Mouse (Mus musculus) kidney, embryonic 15.5 days (tissue): ENCODE results near the gene Prss22. TPM values are rescaled to one million over a fixed set of nuclear protein-coding genes. Genes with fewer than 3 reads are reported as not detected.

ENCODE experiments used
- ATAC-seq: fragments of 200-750 bp; cut with Nextera tagmentation; replicated peaks from 2 replicates; pipeline ENCODE4 v1.8.0; 2017; ENCODE audit warnings: moderate TSS enrichment; ENCODE audit not compliant: low FRiP score
- H3K27ac ChIP-seq: fragments of 300-500 bp; sonication (generic); 2 replicates; pipeline ENCODE4 v1.5.1; 2015; ENCODE audit warnings: mild to moderate bottlenecking, inconsistent platforms
- H3K27me3 ChIP-seq: fragments of 300-500 bp; sonication (generic); 2 replicates; pipeline ENCODE4 v1.6.1; 2015; ENCODE audit warnings: inconsistent platforms
- H3K36me3 ChIP-seq: fragments of 300-500 bp; sonication (generic); 2 replicates; pipeline ENCODE4 v1.6.1; 2015; ENCODE audit warnings: inconsistent platforms
- H3K4me1 ChIP-seq: fragments of 300-500 bp; sonication (generic); 2 replicates; pipeline ENCODE4 v1.6.1; 2015; ENCODE audit warnings: inconsistent platforms
- H3K4me2 ChIP-seq: fragments of 300-500 bp; sonication (generic); 2 replicates; pipeline ENCODE4 v1.6.1; 2015; ENCODE audit warnings: moderate library complexity, mild to moderate bottlenecking, inconsistent platforms
- H3K4me3 ChIP-seq: fragments of 300-500 bp; sonication (generic); replicated peaks from 2 replicates; pipeline ENCODE4 v1.5.1; 2015; ENCODE audit warnings: mild to moderate bottlenecking, inconsistent platforms
- H3K9ac ChIP-seq: fragments of 300-500 bp; sonication (generic); 2 replicates; pipeline ENCODE4 v1.6.1; 2015; ENCODE audit warnings: mild to moderate bottlenecking, inconsistent platforms
- H3K9me3 ChIP-seq: fragments of 300-500 bp; sonication (generic); replicated peaks from 2 replicates; pipeline ENCODE4 v1.6.1; 2016; ENCODE audit warnings: inconsistent platforms
- WGBS: fragments of 180-500 bp; shearing (Covaris S2); methylation state at CpG from one replicate; pipeline ENCODE4 v1.1.7; 2015; ENCODE audit warnings: mixed read lengths; 5-methylcytosine and 5-hydroxymethylcytosine counted together
- polyA plus RNA-seq: library from polyadenylated mRNA; unstranded; fragments of >200 nt; fragmentation: Nextera tagmentation; extraction: Ambion mirVana; gene quantifications from 2 replicates; pipeline ENCODE4 v1.2.1, GENCODE M21; 2015

Gene Prss22
- polyA plus RNA-seq, 1 experiment from 2014 or later = 1.2 TPM

DNA sequence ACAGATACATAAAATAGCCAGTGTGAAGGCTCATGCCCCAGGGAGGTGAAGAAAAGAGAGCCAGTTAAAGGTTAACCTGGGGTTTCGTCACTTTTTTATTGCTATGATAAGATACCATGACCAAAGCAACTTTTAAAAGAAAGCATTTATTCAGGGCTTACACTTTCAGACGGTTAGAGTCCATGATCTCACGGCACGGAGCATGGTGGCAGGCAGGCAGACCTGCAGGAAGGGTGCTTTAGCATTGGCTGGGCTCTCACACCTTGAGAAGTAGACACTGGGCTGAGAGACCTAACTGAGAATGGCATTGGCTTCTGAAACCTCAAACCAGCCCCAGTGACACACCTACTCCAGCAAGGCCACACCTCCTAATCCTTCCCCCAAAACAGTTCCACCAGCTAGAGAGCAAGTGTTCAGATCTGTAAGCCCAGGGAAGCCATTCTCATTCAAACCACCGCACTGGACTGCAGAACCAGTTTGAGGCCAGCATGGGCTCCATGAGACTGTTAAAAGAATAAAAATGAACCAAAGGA is 16.6 kb upstream of the Prss22 start:
- H3K4me1 ChIP-seq = no peaks in the 10 kb centered on the region
- ATAC-seq = no peak
- no peak overlapping the region for H3K4me2 ChIP-seq
- no peak overlapping the region for H3K9ac ChIP-seq
- no peak overlapping the region for H3K27ac ChIP-seq
- H3K9me3 ChIP-seq = no peaks in the 10 kb centered on the region
- no peak overlapping the region for H3K4me3 ChIP-seq
- H3K36me3 ChIP-seq = no peaks in the 10 kb centered on the region
- H3K27me3 ChIP-seq = no peaks in the 10 kb centered on the region
- WGBS = 86% methylated on average over 5 of the region's 5 CpGs

DNA sequence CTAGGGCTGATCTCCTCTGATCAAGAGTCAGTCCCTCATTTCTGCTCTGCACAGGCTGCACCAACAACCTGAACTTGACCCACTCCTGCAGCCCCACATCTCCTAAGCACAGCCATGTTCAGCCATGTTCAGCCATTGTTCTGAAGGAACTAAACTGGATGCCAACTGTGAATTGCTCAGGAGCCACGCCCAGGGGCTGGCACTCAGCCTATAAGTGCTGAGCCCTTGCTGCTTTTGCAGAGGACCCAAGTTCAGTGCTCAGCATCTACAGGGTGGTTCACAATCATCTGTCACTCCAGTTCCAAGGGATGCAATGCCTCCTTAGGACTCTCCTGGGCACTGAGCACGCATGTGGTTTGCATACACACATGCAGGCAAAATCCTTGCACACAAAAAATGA is 15.0 kb upstream of the Prss22 start:
- WGBS = 91% methylated on average over 2 of the region's 2 CpGs
- no peak overlapping the region for H3K9ac ChIP-seq

DNA sequence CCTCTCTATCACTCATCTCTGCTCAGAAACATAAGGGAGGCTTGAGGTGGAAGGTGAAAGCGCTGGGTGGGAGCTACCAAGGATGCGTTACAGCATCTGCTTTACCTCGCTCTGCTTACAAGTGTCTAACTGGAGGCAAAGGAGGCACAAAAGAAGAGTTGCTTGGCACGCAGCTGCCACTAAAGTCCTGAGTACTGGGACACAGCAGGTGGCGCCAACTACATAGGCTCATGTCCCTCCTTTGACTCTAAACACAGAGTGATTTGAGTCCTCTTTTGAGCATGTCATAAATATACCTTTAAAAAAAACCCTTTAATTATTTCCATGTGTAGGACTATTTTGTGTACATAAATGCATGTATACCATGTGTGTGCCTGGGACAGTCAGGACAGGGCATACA is 11.7 kb upstream of the Prss22 start:
- no peak for ATAC-seq
- Histone ChIP-seq H3K4me2 (no peak overlapping the region), H3K27me3 (no peaks in the 10 kb centered on the region; the same call in 1 of the 2 replicates), H3K9me3 (no peaks in the 10 kb centered on the region), H3K36me3 (no peaks in the 10 kb centered on the region), H3K4me1 (no peaks in the 10 kb centered on the region), H3K27ac (no peak overlapping the region), H3K4me3 (no peak overlapping the region), H3K9ac (no peak overlapping the region)
- WGBS = 54% methylated on average over 5 of the region's 5 CpGs

More for the DNA sequence above, 15.0 kb upstream of the Prss22 start:
- no peaks in the 10 kb centered on the region; the same call in 1 of the 2 replicates for H3K27me3 ChIP-seq
- no peaks in the 10 kb centered on the region for H3K9me3 ChIP-seq
- no peak for ATAC-seq
- no peak overlapping the region for H3K4me2 ChIP-seq
- no peak overlapping the region for H3K27ac ChIP-seq
- H3K4me1 ChIP-seq = no peaks in the 10 kb centered on the region
- no peak overlapping the region for H3K4me3 ChIP-seq
- H3K36me3 ChIP-seq = no peaks in the 10 kb centered on the region

DNA sequence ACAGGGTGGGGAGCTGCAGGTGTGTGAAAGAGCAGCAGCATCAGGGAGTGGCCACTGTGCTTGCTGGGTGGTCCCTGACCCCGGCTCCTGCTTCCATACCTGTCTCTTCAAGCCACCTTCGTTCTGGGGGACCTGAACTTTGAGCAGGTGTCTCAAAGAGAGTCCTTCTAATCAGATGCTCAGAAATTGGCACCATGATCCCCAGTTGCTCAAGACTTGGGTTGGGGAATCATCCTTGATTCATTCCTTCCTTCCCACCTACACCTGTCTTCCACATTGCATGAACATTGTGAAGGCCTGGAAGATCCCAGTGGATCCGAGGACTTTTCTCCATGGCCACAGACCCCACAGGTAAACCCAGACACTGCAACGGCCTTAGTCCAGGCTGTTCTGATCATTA is 10.2 kb upstream of the Prss22 start:
- Histone ChIP-seq H3K9me3 (no peaks in the 10 kb centered on the region), H3K9ac (no peak overlapping the region), H3K36me3 (no peaks in the 10 kb centered on the region), H3K4me2 (no peak overlapping the region), H3K27me3 (no peaks in the 10 kb centered on the region; the same call in 1 of the 2 replicates), H3K27ac (no peak overlapping the region), H3K4me3 (no peak overlapping the region), H3K4me1 (no peaks in the 10 kb centered on the region)
- ATAC-seq = no peak
- 83% methylated on average over 4 of the region's 4 CpGs for WGBS

DNA sequence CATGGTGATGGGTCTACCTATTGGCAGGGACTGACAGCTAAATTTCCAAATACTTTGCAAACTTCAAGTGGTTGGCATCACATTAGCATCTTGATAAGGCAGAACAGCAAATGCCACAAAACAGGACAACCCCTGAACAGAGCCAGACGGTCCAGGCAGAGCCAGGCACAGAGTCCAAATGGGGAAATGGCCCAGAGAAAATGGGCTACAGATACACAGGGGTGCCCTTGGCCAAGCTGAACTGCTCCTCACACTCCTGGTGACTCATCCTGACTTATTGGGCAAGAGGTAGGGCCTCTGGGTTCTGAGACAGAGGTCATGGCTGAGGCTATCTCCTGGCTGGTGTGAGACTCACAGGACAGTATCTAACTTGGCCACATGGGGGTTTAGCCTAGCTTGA is 9.5 kb upstream of the Prss22 start:
- WGBS = 81% methylated on average over 1 of the region's 1 CpGs
- H3K4me3 ChIP-seq = no peak overlapping the region
- H3K4me2 ChIP-seq = no peak overlapping the region
- no peak overlapping the region for H3K9ac ChIP-seq
- H3K4me1 ChIP-seq = no peaks in the 10 kb centered on the region
- ATAC-seq = no peak
- no peak overlapping the region for H3K27ac ChIP-seq
- no peaks in the 10 kb centered on the region; the same call in 1 of the 2 replicates for H3K27me3 ChIP-seq
- H3K36me3 ChIP-seq = no peaks in the 10 kb centered on the region
- H3K9me3 ChIP-seq = no peaks in the 10 kb centered on the region

DNA sequence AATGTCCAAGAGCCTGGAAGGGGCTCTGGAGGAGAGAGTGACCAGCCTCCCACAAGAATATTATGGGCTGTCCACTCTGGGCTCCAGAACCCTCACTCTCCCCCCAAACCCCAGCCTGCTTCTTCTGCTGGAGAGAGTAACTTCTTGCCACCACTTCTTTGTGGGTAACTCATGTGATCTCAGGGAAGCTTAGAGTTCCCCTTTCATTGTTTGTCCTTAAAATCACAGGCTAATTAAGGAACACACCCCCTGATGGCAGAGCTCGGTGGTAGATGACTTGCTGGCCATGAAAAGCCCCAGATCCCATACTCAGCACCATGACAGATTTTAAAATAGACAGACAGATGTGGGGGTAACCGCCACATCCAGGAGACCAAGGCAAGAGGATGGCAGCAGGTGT is 9.0 kb upstream of the Prss22 start:
- H3K27me3 ChIP-seq = no peaks in the 10 kb centered on the region; the same call in 1 of the 2 replicates
- no peak overlapping the region for H3K9ac ChIP-seq
- no peak for ATAC-seq
- H3K4me1 ChIP-seq = no peaks in the 10 kb centered on the region
- no peak overlapping the region for H3K4me3 ChIP-seq
- H3K4me2 ChIP-seq = no peak overlapping the region
- no peaks in the 10 kb centered on the region for H3K9me3 ChIP-seq
- WGBS = 50% methylated on average over 2 of the region's 2 CpGs
- H3K27ac ChIP-seq = no peak overlapping the region
- H3K36me3 ChIP-seq = no peaks in the 10 kb centered on the region

DNA sequence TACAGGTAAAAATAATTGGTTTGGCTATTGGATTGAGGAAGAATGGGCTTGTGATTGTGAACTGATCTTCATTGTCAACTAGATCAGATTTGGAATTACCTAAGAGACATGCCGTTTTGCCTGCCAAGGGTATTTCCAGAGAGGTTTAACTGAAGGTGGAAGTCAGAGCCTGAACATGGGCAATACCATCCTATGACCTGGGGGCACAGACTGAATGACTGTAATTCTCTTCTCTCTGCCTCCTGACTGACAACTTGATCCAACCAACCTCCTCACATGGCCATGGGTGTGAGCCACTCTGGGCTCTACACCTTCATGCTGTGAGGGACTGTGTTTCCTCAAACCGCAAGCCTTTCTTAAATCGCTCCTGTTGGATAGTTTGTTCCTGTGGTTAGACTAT is 7.1 kb upstream of the Prss22 start:
- no peaks in the 10 kb centered on the region for H3K9me3 ChIP-seq
- WGBS = 94% methylated on average over 3 of the region's 3 CpGs

DNA sequence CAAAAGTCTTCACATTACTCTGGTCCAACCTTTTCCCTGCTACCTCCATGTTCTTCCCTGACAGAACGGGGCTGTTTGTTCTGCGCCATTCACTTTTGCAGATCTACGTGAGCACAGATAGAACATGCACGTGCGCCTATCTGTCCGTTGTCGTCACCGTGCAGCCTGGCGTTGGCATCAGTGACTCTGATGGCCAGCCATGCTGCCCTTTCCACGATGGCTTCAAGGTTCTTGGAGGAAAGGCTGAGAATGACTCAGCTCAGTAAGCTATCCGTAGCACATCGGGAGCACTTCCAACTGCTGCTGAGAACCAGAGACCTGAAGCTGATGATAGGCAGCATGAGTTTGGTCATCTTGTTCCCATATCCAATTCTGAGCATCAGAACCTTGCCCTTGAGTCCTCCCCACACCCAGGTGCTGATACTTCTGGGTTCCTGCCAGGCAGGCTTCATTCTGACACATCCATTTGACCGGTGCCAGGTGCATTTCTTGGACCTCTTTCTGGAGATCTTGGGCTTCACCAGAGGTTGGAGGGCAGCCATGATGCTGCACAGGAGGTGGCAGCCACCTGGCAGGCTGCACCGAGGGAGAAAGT is 6.3 kb upstream of the Prss22 start:
- Histone ChIP-seq H3K4me2 (no peak overlapping the region), H3K9me3 (no peaks in the 10 kb centered on the region), H3K36me3 (no peaks in the 10 kb centered on the region), H3K27ac (no peak overlapping the region), H3K9ac (no peak overlapping the region), H3K27me3 (no peaks in the 10 kb centered on the region; the same call in 1 of the 2 replicates), H3K4me1 (no peaks in the 10 kb centered on the region), H3K4me3 (no peak overlapping the region)
- 92% methylated on average over 14 of the region's 14 CpGs for WGBS
- no peak for ATAC-seq

More for the DNA sequence above, 7.1 kb upstream of the Prss22 start:
- ATAC-seq = no peak
- H3K4me2 ChIP-seq = no peak overlapping the region
- H3K9ac ChIP-seq = no peak overlapping the region
- no peaks in the 10 kb centered on the region for H3K36me3 ChIP-seq
- no peaks in the 10 kb centered on the region; the same call in 1 of the 2 replicates for H3K27me3 ChIP-seq
- H3K4me3 ChIP-seq = no peak overlapping the region
- no peaks in the 10 kb centered on the region for H3K4me1 ChIP-seq
- H3K27ac ChIP-seq = no peak overlapping the region

DNA sequence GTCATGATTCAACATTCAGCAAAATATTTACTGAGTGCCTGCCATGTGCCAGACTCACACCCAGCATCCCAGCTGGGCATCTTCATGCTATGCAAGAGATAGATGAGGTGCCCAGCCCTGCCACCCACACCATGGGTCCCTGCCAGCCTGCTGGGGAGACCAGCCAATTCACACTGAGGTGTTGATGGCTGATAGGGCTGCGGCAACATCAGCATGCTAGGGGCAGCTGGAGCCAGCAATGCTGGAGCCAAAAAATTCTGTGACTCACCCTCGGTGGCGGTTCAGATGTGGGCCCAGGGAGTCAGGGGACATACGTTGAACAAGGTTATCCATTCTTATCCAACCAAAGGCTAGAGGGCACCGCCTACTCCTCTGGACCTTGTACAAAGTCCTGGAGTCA is 2.5 kb upstream of the Prss22 start:
- Histone ChIP-seq H3K36me3 (no peaks in the 10 kb centered on the region), H3K4me3 (no peak overlapping the region), H3K9me3 (no peaks in the 10 kb centered on the region), H3K27me3 (no peaks in the 10 kb centered on the region), H3K4me2 (no peak overlapping the region), H3K27ac (no peak overlapping the region), H3K9ac (no peak overlapping the region), H3K4me1 (no peaks in the 10 kb centered on the region)
- WGBS = 42% methylated on average over 5 of the region's 5 CpGs
- no peak for ATAC-seq

DNA sequence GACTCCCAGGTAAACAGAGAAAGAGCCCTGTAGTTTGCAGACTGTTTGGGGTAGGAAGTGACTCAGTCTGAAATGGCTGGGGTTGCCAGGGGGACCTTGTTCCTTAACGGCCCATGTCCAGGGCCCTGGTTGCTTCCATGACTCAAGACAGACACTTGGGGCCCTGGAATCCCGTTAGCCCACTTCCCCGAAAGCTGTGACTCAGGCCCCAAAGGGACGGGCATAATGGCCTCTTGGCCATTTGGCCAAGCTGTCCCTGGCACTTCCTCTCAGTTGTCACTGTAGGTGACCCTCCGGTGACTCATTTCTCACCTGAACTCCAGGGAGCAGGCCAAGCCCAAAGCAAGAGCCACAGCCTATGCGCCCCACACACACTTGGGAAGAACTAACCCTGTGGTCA is 483 bp upstream of the Prss22 start:
- H3K4me2 ChIP-seq = no peak overlapping the region
- 37% methylated on average over 6 of the region's 6 CpGs for WGBS
- no peak overlapping the region for H3K27ac ChIP-seq
- H3K36me3 ChIP-seq = no peaks in the 10 kb centered on the region
- no peak for ATAC-seq
- H3K9ac ChIP-seq = no peak overlapping the region
- no peaks in the 10 kb centered on the region for H3K27me3 ChIP-seq
- H3K9me3 ChIP-seq = no peaks in the 10 kb centered on the region
- no peak overlapping the region for H3K4me3 ChIP-seq
- H3K4me1 ChIP-seq = peaks cover 5% of the 10 kb centered on the region; the same call in 1 of the 2 replicates

DNA sequence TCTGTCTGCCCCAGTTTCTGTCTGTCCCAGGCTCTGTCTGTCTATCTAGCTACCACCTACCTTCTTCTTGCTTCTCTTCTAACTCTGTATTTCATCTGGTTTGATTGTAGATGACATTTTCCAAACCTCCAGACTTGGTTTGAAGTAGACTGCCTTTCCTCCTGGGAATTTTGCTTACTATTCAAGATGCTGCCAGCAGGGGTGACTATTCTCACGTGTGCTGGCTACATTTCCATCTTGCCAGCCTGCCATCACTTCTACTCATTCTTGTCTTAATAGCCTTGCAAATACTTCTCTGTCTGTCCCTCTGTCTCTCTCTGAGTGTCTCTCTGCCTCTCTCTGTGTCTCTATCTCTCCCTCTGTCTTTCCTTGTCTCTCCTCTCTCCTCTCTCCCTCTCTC is 2.5 kb downstream of the Prss22 start:
- no peak for ATAC-seq
- Histone ChIP-seq H3K4me1 (peaks cover 15% of the 10 kb centered on the region), H3K27ac (no peak overlapping the region), H3K27me3 (no peaks in the 10 kb centered on the region), H3K9ac (no peak overlapping the region), H3K9me3 (no peaks in the 10 kb centered on the region), H3K4me2 (no peak overlapping the region), H3K4me3 (no peak overlapping the region), H3K36me3 (no peaks in the 10 kb centered on the region)
- WGBS = 35% methylated on average over 1 of the region's 1 CpGs

DNA sequence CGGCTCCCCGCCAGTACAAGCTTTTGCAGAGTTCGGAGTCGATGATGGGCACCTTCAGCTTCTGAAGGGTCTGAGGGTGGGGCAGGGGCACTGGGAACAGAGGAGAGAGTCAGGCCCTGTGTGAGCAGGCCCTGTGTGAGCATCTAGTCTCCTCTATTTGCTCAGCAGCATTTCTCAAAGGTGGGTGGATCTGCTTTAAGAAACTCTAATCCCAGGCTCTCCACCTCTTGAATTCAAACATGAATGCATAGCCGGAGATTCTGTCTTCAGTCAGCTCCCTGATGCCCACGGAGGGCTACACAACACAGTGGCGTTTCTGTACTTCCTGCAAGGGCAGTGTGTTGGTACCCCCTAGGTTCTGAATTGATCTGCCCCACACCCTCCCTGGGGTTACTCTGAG is 3.2 kb downstream of the Prss22 start:
- no peaks in the 10 kb centered on the region for H3K9me3 ChIP-seq
- H3K27ac ChIP-seq = no peak overlapping the region
- no peak overlapping the region for H3K9ac ChIP-seq
- H3K27me3 ChIP-seq = no peaks in the 10 kb centered on the region
- no peak overlapping the region for H3K4me3 ChIP-seq
- 83% methylated on average over 7 of the region's 7 CpGs for WGBS
- peaks cover 15% of the 10 kb centered on the region for H3K4me1 ChIP-seq
- ATAC-seq = no peak
- H3K36me3 ChIP-seq = no peaks in the 10 kb centered on the region
- H3K4me2 ChIP-seq = no peak overlapping the region
